Mouse (Mus musculus): Measurements from ENCODE around the gene Chrna3.

Gene Chrna3

DNA sequence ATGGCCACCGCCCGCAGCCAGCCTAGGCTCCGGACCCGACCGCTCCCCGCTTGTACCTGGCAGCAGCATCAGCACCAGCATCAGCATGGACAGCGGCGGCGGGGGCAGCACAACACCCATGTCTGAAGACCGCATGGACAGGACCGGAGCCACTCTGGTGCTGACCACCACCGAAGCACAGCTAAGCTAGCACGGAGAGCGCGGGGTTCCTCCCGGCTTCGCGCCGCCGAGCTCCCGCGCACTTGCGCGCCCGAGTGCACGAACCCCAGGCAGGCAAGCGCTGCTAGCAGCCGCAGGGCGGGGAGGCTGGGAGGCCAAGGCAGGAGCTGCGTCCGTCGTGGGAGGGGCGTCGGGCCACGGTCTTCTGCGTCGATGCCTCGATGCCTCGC is at the start of gene Chrna3:
Gene Chrna3 (minus strand): TSS at position 288 of the 389 bp plus-strand sequence.
- DNase-seq (ENCODE audit: low spot score in 2 of 2), result no peak

DNA sequence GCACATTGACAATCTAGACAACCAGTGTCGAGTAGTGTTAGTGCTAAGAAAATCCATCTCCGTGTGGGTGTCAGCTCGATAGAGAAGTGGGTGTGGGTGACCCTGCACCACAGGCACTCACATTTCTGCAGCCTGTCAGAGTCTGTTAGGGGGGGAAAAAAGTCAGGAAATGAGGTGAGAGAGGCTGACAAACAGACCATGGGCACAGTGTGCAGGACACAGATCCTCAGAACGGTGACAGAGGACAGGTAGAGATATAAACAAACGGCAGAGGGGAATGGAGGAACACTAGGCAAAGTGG is 41.6 kb upstream of the Chrna3 start:
- DNase-seq (ENCODE audit: low spot score in 2 of 2), result no peak

DNA sequence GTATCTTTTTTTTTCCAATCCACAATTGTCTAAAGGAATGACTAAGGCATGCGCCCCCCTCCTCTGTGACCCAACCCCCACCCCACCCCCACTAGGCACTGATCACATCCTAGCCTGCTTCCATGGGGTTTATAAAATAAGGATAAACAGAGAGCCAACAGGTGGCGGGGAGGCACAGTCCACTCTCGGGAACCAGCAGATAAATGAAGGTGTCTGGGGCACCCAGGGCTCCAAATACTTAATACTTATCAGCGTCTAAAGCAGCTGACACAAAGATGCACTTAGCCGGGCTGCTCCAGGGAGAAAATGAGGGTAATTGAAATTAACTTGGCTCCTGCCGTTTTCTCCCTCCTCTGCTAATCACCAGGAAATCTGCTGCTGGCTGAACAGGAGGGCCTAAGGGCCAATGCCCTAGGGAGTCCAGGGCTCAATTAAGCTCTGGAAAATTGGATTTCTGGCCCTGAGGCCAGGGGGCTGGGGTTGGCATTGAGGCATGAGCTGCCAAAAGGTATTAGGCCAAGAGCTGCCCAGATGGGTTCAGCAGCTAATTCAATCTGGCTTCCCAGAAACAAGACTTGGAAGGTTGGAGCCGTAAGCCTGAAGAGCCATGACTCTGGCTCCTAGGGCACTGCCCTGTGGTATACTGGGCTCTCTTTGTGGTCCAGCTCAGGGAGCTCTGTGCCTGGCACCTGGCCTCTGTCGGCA is 41.0 kb upstream of the Chrna3 start:
- DNase-seq (ENCODE audit: low spot score in 2 of 2), result no peak

DNA sequence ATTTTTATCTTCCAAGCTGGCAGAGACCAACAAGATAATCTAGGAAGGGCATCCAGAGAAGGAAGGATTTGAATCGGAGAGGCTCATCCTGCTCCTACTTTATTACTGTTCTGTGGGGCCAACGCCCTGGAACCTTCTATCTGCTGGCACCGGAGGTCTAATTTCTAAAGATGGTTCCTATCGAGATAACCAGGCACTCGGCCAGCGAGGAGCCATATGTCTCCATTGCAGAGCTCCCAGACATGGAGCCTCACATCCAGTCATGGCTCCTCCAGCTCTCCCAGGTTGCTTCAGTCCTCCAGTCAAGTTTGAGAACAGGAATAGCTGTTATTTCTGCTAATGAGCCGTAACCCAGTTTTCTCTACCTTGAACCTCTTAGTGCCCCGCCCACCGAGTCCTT is 38.9 kb upstream of the Chrna3 start:
- no peak for DNase-seq (ENCODE audit: low spot score in 2 of 2)

DNA sequence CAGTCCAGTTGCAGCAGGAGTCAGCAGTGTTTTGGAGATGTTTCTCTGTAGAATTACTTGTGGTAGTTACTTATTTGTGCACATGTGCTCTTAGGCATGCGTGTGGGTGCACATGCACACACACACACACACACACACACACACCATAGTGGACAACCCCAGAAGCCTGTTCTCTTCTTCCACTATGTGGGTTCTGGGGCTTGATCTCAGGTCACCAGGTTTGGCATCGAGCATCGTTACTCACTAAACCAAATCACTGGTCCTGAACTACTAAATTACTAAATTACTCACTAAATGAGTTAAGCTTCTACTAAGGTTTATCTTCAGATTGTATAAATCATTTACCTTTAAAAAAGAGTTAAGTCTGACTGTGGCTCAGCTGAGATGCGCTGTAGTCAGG is 31.7 kb upstream of the Chrna3 start:
- DNase-seq (ENCODE audit: low spot score in 2 of 2), result no peak

DNA sequence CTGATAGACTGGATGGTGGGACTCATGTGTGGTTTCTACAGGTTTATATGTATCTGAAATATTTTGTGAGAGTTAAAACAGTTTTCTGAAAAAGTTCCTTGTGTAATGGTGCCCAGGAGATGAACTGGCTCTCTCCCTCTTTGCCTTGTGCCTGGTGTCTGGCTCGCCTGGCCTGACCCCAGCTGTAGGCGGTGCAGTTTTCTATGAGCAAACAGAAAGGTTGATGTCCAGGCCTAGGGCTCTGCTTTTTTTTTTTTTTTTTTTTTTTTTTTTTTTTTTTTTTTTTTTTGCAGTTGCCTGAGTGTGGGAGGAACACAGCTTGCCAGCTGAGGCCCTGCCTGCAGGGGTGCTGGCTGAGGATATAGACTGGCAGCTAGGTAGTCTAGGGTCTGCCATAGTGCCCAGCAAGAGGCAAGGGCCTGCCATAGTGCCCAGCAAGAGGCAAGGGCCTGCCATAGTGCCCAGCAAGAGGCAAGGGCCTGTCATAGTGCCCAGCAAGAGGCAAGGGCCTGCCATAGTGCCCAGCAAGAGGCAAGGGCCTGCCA is 29.1 kb upstream of the Chrna3 start:
- DNase-seq (ENCODE audit: low spot score in 2 of 2), result no peak

DNA sequence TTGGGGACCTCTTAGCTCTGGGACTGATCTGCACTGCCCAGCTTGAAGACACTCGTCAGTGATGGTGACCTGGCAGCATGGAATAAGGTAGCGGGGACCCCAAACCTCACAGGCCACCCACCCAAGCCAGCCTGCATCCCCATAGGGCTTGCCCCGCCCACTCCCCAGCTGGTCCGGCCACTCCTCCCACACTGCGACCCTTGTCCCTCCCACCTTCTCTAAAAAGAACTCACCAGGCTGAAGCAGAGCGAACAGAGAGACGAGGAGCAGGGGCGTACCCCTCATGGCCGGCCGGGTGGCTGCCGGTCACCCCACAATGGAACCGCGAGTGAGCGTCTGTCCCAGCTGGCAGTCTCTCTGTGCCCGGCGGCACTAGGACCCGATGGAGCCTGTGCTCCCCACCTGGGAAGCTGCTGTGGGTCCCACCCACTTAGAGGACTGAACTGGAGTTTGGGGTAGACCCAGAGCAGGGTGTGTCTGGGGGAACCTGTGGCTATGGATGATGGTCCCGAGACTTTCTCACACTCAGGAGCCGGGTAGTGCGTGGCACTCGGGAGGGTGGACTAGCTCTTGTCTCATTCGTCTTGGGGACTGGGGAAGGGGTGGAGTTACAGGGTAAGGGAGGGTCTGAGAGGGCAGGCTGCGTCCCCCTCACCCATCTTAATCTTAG is 22.0 kb upstream of the Chrna3 start, which contains the start of gene Chrnb4:
Gene Chrnb4 (minus strand): TSS at position 569 of the 670 bp plus-strand sequence.
- DNase-seq (ENCODE audit: low spot score in 2 of 2), result no peak

DNA sequence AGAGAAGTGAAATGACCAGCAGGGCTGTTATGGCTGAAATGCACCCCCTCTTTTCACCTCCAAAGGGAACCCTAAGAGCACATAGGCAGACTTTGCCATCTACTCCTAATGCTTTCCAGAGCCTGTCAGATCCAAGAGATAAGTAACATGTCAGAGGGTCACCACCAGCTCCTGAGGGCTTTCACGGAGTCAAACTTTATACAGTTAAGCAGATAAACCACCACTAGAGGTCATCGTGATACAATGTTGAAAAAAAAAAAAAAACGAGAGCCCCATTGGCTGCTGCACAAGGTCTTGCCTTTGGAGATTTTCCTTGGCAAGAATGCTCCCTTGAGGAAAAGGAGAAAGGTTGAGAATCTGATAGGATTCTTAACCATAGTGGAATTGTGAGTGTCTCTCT is 20.4 kb upstream of the Chrna3 start:
- DNase-seq (ENCODE audit: low spot score in 2 of 2), result no peak

DNA sequence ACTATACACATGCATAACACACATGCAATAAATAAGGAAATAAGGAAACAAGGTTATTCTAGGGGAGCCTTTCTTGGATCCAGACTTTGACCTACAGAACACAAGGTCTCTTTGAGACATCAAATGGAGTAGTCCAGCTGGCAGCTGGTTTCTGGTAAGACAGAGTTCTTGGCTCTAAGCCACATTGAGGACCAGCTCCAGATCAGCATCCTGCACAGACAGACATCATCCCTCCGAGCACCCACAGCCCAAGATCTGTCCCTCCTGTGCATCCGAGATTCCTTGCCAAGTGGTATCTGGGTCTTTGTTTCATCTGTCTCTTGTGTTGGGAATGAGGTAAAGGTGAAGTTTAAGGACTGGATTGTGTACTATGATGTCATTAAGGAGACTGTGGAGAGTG is 18.6 kb upstream of the Chrna3 start:
- DNase-seq (ENCODE audit: low spot score in 2 of 2), result no peak

DNA sequence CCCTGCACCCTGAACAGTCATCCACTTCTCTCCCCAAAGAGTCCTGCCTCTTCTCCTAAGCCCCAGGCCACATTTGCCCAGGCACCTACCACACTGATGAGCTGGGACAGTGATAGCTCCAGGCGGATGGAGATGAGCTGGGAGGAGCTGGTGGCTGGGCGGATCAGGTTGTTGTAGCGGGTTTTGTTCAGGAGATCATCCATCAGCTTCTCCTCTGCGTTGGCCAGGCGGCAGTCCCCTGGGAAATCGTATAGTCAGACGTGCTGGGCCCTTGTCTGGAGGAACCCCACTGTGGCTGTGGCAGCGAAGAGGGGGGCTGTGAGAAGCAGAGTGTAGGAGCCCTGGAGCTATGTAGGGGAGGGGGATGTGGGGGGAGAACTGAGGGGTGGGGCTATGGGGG is 17.3 kb upstream of the Chrna3 start:
- DNase-seq (ENCODE audit: low spot score in 2 of 2), result no peak

DNA sequence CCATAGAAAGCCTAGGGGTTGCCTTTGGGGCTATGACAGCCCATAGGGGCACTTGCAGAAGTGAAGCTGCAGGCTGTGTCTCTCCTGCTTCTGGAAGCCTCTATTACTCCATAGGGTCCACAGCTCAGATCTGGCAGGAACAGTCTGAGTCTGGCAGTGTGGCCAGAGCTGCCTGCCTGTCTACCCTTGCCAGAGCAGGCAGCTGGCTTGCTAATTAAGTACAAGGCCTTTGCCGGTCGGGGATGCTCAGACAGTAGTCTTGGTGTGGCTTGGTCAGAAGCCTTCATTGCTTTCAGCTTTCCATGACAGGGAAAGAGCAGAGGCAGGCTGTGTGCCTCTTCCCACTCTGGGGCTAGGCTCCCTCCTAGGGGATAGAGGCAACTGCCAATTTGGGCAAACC is 15.0 kb upstream of the Chrna3 start:
- no peak for DNase-seq (ENCODE audit: low spot score in 2 of 2)

DNA sequence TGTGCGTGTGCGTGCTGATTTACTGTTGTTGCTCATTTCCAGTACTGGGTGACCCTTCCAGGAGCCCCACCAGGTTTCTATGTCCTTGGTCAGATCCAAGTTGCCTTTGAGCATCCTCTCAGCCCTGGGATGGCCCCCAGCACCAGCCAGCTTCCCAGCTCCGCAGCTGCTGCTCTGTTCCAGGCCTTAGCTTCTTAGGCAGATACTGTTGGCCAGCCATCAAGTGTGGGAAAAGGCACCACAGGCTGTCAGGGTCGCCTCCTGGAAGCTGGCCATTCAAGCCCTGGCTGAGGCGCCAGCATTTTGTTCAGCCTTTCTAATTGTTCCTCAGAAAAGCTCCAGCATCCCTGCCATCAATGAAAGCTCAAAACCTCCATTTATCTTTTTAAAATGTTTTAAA is 13.6 kb upstream of the Chrna3 start:
- DNase-seq (ENCODE audit: low spot score in 2 of 2), result no peak

DNA sequence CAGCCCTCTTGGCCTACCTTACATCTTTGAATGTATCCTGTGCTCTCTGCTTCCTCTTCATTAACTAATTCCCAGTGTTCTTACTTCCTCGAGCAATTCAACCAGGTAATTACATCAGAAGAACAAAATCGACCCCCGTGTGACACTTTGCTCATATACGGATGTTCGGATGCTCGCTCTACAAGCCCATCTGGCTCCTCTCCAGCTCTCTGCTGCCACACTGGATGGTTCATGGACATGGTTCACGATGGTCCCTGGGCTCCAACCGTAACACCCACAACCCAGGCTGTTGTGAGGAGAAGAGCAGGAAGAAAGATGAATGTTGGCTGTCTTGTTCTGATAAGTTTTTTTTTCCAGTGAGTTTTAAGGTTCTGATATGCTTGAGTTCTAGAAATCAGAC is 12.6 kb upstream of the Chrna3 start:
- no peak for DNase-seq (ENCODE audit: low spot score in 2 of 2)

DNA sequence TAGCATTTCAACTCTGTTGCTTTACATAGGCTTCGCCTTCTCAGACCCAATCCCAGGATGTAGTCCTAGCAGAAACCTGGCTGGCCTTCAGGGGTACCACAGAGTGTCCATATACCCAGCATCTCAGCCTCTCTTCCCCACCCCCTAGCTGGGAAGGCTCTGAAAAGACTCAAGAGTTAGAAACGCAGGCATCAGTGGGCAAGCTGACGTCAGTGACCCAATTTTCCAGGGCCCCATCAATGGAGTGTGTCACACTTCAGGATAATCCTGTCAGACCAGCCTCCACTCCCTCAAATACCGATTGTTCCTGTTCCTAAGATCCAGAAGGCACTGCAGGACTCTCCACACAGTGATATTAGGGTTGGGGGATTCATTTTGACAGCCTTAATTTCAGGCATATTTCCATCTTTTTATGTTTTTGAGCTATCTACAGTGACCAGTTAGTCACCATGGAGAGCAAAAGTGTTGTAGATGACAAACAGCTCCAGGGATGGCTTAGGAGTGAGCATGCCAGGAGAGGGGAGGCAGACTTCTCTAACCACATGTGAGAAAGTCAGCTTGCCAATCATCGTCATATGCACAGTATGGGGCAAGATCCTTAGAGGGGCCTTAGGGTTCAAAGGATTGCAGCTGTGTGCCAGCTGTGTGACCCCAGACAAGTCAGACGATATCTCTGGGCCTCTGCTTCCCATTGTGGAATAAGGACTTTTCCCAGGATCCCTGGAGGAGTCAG is 5.2 kb upstream of the Chrna3 start:
- no peak for DNase-seq (ENCODE audit: low spot score in 2 of 2)

DNA sequence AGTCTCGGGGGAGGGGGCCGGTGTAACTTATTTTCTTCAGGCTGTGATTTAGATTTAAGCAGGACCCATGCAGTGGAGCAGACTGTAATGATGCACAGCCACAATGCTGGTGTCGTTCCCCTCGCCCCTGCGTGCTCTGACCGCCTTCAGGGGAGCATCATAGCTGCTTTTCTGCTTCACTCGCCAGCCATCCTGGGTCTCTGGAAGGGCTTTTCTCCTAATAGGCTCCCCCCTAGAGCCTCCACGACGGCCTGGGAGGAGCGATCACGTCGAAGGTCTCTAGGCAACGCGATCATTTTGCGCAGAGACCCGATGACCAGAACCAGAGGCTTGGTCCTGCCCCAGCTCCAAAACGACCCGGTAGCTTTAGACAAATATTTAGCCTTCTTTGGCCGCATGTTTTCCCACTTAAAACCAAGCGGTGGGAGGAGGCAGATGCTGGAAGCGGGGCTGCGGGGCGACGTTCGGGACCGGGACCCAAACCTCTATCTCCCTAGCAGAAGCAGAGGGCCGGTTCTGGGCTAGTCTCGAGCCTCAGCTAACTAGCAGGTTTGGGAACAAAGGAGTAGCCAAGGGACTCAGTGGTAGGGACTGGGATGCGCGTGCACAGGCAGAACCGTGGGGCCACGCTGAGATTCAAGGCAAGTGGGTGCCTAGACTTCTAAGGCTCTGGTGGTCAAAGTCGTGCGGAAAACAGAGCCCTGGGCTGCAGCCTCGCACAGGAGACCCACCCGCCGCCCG is 658 bp downstream of the Chrna3 start:
- no peak for DNase-seq (ENCODE audit: low spot score in 2 of 2)

DNA sequence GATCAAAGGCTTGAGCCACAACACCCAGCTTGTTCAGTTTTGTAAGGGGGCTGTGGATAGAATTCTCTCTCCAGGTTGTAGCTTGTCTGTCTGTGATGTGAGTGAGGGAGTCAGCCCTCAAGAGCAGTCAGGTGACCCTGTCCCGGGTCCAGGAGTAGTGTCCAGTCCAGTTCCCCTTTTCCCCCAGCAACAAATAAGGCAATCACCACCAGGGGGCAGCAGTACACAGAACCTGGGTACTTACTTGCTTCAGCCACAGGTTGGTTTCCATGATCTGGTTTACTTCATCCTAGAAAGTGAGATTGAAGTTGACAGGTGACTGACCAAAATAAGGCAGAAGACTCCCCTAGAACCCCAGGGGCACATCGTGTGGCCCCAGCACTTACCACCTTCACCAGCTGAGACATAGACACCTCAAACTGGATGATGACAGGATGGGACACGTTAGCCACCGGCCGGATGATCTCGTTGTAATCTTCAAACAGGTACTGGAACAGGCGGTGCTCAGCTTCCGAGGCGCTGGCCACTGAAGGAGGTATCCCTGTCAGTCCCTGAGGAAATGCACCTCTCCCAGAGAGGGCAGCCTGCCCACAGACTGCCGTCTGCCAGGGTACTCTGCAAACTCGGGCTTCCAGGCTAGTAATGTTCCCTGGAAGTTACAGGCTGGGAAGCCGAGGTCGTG is 2.3 kb downstream of the Chrna3 start:
- DNase-seq (ENCODE audit: low spot score in 2 of 2), result peak; percentile 33 to 56

DNA sequence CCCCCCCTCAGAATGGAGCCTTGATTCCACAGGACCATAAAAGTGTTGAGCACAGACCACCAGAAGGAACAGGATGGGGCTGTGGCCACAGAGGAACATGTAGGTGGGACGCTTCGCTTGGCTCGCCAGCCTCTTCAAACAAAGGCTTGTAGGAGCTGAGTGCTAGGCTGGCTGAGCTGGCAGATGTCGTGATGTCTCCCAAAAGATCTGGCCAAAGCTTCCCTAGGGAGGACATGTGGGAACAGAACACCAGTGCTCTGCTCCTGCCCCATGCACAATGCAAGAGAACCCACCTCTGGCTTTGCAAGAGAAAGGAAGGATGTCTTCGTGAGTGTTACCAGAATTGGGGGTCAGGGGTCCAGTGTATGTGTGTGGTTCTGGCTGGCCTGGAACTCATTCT is 3.0 kb downstream of the Chrna3 start:
- DNase-seq (ENCODE audit: low spot score in 2 of 2), result no peak

DNA sequence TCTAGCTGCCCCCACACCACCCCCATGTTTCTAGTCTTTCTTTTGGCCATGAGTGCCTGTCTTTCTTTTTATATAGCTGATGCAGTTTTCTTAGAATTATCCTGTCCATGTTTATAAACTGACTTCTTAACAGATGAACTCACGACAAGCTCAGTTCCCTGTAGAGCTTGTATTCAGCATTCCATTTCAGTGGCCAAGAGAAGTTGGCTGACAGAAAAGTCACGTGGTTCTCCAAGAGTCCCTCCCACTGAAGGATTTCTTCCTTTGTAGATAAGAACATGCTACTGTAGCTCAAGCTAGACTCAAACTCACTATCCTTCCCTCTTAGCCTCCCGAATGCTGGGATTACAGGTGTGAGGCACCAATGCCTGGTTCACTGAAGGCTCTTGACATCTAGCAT is 9.4 kb downstream of the Chrna3 start:
- DNase-seq (ENCODE audit: low spot score in 2 of 2), result no peak

DNA sequence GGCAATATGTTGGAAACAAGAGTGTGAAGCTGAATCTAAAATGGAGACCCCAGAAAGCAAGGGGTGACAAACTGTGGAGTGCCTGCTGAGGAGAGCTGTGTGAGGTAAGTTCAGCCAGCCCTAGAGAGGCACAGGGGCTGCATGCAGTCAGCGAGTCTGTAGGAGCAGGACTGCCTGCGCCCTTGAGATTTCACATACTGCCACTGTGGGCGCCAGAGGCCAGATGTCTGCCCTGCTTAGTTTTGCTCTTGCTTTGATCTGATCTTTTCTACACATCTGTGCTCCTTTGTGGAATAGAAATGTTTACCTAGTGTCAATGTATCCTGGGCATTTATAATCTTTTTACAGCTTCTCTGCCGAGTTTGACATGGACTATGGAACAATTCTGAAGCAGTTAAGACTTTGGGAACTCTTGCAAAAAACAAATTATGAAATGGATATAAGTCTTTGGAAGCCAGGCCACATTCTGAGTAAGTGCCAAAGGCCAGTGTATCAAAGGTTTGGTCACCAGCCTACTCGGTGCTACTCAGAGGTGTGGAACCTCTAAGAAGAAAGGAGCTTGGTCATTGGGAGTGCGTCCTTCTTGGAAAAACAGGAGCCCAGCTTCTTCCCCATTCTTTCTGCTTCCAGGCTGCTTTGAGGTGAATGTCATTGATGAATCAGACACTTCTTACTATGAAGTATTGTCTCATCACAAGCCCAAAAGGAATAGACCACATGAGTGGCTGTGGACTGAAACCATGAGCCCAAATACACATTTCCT is 15.6 kb downstream of the Chrna3 start:
- DNase-seq (ENCODE audit: low spot score in 2 of 2), result no peak

DNA sequence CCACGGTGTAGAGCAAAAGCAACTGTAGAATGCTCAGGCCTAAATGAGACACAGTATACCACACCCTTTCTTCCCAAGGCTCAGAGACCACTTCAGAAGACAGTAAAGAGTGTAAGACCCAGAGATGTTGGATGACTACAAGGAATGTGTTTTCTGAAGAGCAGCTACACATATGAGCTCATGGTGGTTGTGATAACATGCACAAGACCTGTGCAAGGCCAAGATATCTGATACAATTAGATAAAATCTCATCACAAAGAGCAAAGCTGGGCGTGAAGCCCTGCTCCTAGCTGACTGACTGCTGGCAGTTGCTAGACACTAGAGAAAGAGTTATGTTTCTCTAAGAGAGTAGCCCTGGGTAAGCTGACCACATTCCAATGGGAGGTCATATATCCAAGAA is 16.7 kb downstream of the Chrna3 start:
- DNase-seq (ENCODE audit: low spot score in 2 of 2), result no peak

DNA sequence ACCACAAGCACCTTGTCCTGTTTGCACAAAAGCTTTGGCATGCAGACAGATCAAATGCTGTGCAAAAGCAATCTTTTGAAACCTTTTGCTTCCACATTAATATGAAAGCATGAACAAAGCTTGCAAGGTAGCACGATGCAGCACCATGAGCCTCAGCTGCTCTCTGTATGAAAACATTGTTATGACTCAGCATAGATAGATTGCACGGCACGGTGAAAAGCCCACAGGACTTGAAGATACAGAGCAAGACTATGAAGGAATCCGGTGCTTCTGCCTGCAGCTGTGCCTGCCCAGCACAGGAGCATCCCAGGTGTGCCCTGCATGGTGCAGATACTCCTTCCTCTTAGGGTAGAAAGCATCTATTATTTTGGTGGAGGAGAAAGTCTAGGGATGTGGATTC is 22.8 kb downstream of the Chrna3 start:
- no peak for DNase-seq (ENCODE audit: low spot score in 2 of 2)

All from spleen, postnatal 36 days (tissue).